Mouse (Mus musculus) liver, adult 2 months (tissue): Measurements from ENCODE around the gene Synpo2l. TPM values are rescaled to one million over a fixed set of nuclear protein-coding genes. Genes with fewer than 3 reads are reported as not detected.

Experiments
- DNase-seq: peaks from one replicate; pipeline ENCODE4 v3.0.0-alpha.2; 2011; ENCODE audit warnings: low read depth, low spot score; ENCODE audit errors: extremely low read depth
- H3K27ac ChIP-seq: fragments of 200-500 bp; replicated peaks from 2 replicates; pipeline ENCODE4 v1.5.1; 2012; ENCODE audit warnings: low read depth, mild to moderate bottlenecking, control low read depth, inconsistent platforms, low read length; ENCODE audit not compliant: insufficient read depth
- H3K27me3 ChIP-seq: fragments of 200-500 bp; 2 replicates; pipeline ENCODE4 v1.6.1; 2012; ENCODE audit warnings: mild to moderate bottlenecking, moderate library complexity, low read length, inconsistent platforms; ENCODE audit not compliant: control insufficient read depth, insufficient read depth
- H3K36me3 ChIP-seq: fragments of 200-500 bp; 2 replicates; pipeline ENCODE4 v1.6.1; 2012; ENCODE audit warnings: low read length, inconsistent platforms; ENCODE audit not compliant: control insufficient read depth, insufficient read depth
- H3K4me1 ChIP-seq: fragments of 200-500 bp; 2 replicates; pipeline ENCODE4 v1.6.1; 2011; ENCODE audit warnings: low read length; ENCODE audit not compliant: control insufficient read depth, insufficient read depth
- H3K4me3 ChIP-seq: fragments of 200-500 bp; 2 replicates; pipeline ENCODE4 v1.5.1; 2011; ENCODE audit warnings: low read depth, mild to moderate bottlenecking, control low read depth, low read length, moderate library complexity; ENCODE audit not compliant: insufficient read depth
- H3K79me2 ChIP-seq: fragments of 200-500 bp; 2 replicates; pipeline ENCODE4 v1.6.1; 2012; ENCODE audit warnings: inconsistent platforms, mild to moderate bottlenecking, low read length, moderate library complexity; ENCODE audit not compliant: control insufficient read depth, insufficient read depth
- H3K9ac ChIP-seq: fragments of 200-500 bp; 2 replicates; pipeline ENCODE4 v1.6.1; 2012; ENCODE audit warnings: low read depth, mild to moderate bottlenecking, control low read depth, inconsistent platforms, low read length
- CTCF ChIP-seq: fragments of 200-500 bp; IDR thresholded peaks from 2 replicates; pipeline ENCODE4 v1.5.1; 2011; ENCODE audit warnings: low read depth, low read length, control low read depth
- POLR2A ChIP-seq: fragments of 200-500 bp; IDR thresholded peaks from 2 replicates; pipeline ENCODE4 v1.6.1; 2011; ENCODE audit warnings: low read length, control low read depth; ENCODE audit not compliant: insufficient read depth; ENCODE audit errors: extremely low read depth
- WGBS: fragments of 180-500 bp; shearing (Covaris S2); methylation state at CpG from one replicate; pipeline ENCODE4 v1.1.7; 2018; 5-methylcytosine and 5-hydroxymethylcytosine counted together
- polyA plus RNA-seq: library from polyadenylated mRNA; depleted of rRNA; stranded (reverse); fragments of >200 nt; gene quantifications from 2 replicates; pipeline ENCODE4 v1.2.3, GENCODE M21; 2012
- total RNA-seq: library from RNA; depleted of rRNA; stranded (reverse); fragments of >200 nt; gene quantifications from 2 replicates; pipeline ENCODE4 v1.2.3, GENCODE M21; 2014

Synpo2l gene
- total and polyA plus RNA-seq, 2 experiments: 0.09 to 0.10 TPM

DNA sequence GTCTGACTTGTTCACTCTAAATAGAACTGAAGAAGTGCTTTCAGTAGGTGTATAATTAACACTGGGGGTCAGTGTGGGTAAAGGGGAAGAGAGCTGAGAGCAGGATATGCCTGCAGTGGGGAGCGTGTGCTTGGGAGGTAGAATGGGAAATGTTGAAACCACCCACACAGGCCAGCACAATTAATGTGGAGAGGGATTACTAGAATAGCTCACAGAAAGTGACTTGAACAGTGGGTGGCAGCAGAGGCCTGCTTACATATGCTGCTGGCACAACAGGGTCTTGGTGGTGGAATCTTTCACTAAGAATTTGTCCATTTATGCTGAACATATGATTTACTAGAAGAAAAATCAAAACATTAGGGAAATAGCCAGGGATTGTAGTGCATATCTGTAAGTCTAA is 28.8 kb upstream of the Synpo2l start:
- Histone ChIP-seq H3K4me1 (peaks cover 5% of the 10 kb centered on the region), H3K36me3 (peaks cover 36% of the 10 kb centered on the region), H3K27ac (no peak overlapping the region), H3K9ac (no peak overlapping the region), H3K79me2 (peaks cover 26% of the 10 kb centered on the region; the same call in 1 of the 2 replicates), H3K4me3 (no peak overlapping the region), H3K27me3 (no peaks in the 10 kb centered on the region)
- DNase-seq: no peak
- WGBS: 54% methylated on average over 1 of the region's 1 CpGs
- TF ChIP-seq POLR2A: no peak
- peak; percentile 22; the same call in 1 of the 2 replicates for TF ChIP-seq CTCF

DNA sequence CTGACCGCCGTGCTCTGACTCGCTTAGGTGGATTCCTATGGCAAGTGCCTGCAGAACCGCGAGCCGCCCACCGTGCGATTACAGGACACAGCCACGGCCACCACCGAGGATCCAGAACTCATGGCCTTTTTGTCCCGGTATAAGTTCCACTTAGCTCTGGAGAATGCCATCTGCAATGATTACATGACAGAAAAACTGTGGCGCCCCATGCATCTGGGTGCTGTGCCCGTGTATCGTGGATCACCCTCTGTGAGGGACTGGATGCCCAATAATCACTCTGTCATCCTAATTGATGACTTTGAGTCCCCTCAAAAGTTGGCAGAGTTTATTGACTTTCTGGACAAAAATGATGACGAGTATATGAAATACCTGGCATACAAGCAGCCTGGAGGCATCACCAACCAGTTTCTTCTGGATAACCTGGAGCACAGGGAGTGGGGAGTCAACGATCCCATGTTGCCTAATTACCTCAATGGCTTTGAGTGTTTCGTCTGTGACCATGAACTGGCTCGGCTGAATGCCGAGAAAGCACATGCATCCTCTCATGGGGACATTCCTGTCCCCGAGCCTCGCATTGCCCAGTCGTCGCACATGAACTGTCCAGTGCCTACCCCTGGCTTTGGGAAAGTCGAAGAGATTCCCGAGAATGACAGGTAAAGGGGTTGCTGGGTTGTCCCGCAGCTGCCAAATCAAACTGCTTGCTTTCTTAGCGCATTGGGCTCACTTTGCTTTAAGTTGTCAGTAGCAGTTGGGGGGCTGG is 27.8 kb upstream of the Synpo2l start:
- no peak for DNase-seq
- Histone ChIP-seq H3K27me3 (no peaks in the 10 kb centered on the region), H3K79me2 (peaks cover 22% of the 10 kb centered on the region; the same call in 1 of the 2 replicates), H3K27ac (no peak overlapping the region), H3K9ac (peak overlapping the region; percentile 23; the same call in 1 of the 2 replicates), H3K4me3 (peak overlapping the region; percentile 69), H3K36me3 (peaks cover 44% of the 10 kb centered on the region), H3K4me1 (peaks cover 2% of the 10 kb centered on the region)
- TF ChIP-seq CTCF (no peak), POLR2A (no peak)
- WGBS: 66% methylated on average over 27 of the region's 27 CpGs

DNA sequence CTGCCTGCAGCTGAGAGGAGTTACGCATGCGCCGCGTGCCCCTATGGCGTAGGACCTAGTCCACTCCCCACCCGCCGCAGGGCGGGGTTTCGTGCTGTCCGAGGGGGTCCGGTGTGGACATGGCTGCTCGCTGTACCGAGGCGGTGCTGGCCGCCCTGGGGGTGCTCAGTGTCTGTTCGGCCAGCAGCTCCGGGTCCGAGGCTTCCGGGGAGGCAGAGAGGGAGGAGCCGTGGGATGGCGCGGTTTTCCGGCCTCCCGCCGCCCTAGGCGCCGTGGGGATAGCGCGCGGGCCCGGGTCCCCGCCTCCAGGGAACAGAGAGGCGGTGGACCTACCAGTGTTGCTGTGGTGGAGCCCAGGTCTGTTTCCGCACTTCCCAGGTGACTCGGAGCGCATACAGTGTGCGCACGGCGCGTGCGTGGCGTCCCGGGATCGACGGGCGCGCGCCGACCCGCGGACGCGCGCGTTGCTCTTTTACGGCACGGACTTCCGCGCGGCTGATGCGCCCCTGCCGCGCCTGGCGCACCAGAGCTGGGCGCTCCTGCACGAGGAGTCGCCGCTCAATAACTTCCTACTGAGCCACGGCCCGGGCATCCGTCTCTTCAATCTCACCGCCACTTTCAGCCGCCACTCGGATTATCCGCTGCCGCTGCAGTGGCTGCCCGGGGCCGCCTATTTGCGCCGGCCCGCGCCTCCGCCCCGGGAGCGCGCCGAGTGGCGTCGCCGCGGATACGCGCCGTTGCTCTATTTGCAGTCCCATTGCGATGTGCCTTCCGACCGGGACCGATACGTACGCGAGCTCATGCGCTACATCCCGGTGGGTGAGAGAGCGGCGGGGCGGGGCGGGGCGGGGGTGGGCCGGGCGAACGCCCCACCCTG is 27.0 kb upstream of the Synpo2l start, which contains the start of gene Fut11:
Gene Fut11 (plus strand): TSS at position 85 of the 877 bp plus-strand sequence.
- peaks cover 49% of the 10 kb centered on the region for H3K36me3 ChIP-seq
- no peaks in the 10 kb centered on the region; the same call in none of the 2 replicates for H3K4me1 ChIP-seq
- H3K27me3 ChIP-seq: no peaks in the 10 kb centered on the region
- H3K27ac ChIP-seq: peak within 1 kb of the TSS; percentile 67
- peaks cover 17% of the 10 kb centered on the region; the same call in 1 of the 2 replicates for H3K79me2 ChIP-seq
- 59% methylated on average over 111 of the region's 111 CpGs for WGBS
- peak within 1 kb of the TSS; percentile 78 for H3K9ac ChIP-seq
- TF ChIP-seq CTCF (no peak), POLR2A (peak; percentile 43; the same call in 1 of the 2 replicates)
- H3K4me3 ChIP-seq: peak within 1 kb of the TSS; percentile 69
- no peak for DNase-seq

DNA sequence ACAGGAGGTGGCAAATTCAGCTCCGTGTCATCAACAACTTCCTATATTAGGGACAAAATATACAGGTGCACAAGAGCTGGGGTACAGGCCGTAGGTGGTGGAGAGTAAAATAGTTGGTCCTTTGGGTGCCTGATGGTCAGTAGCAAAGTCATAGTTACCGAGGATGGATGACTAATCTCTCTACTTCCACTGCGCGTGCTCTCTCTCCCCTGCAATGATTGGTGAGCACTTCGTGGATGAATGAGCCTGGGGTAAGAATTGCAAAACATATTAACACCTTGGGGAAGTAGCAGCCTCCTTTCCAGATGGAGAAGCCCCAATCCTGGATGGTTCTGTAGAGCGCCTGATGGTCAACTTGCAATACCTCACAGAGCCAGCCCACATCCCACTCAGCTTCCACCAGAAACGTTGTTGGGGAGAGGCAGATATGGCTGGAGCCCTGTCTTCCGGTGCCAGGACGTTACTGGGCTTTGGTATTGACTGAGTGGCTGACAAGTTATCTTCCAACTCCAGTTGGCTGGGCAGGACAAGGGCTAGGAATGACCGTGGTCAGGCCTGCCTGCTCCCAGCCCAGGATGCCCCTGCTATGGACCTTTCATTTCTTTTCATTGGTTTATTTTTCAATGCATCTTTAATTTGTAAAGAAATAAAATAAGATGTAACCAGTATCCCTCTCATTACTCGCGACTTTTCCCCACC is 26.2 kb upstream of the Synpo2l start:
- Histone ChIP-seq H3K27me3 (no peaks in the 10 kb centered on the region), H3K4me1 (no peaks in the 10 kb centered on the region; the same call in 1 of the 2 replicates), H3K36me3 (peaks cover 57% of the 10 kb centered on the region), H3K79me2 (peaks cover 19% of the 10 kb centered on the region; the same call in 1 of the 2 replicates), H3K4me3 (peak overlapping the region; percentile 69), H3K27ac (no peak overlapping the region; the same call in 1 of the 2 replicates), H3K9ac (no peak overlapping the region)
- TF ChIP-seq POLR2A (no peak), CTCF (no peak)
- no peak for DNase-seq
- 72% methylated on average over 13 of the region's 13 CpGs for WGBS

DNA sequence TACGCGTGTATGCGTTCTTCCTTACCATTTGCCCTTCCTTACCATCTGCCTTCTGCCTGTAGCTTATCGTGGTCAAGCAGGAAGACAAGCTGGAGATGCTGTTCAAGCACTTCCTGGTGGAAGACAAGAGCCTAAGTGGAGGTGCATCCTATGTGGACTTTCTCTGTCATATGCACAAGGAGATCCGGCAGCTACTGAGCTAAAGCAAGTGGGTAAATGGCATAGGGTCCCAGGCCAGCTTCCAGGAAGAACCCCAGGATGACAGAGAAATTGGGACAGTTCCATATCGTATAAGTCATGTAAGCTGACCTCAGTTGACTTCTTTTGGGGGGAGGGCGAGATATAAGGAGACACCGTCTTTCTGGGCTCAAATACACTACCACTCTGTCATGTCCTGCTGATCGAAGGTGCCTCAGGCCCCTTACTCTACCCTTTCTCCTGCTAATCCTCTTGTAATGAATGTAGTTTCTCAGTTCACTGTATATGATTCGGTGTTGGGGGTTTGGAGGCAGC is 25.5 kb upstream of the Synpo2l start:
- H3K79me2 ChIP-seq: peaks cover 19% of the 10 kb centered on the region; the same call in 1 of the 2 replicates
- H3K36me3 ChIP-seq: peaks cover 58% of the 10 kb centered on the region
- no peak for DNase-seq
- H3K27ac ChIP-seq: peak overlapping the region; percentile 19
- TF ChIP-seq POLR2A: no peak
- TF ChIP-seq CTCF: no peak
- WGBS: 85% methylated on average over 10 of the region's 10 CpGs
- no peak overlapping the region for H3K4me3 ChIP-seq
- no peaks in the 10 kb centered on the region; the same call in 1 of the 2 replicates for H3K4me1 ChIP-seq
- H3K9ac ChIP-seq: no peak overlapping the region
- H3K27me3 ChIP-seq: no peaks in the 10 kb centered on the region
